Mouse (Mus musculus) erythroblast, embryonic 14.5 days (primary cell): ENCODE results near the gene Ifrd2.

ENCODE experiments used
- GATA1 ChIP-seq: IDR thresholded peaks from 2 replicates; pipeline ENCODE4 v1.6.1; 2012; ENCODE audit warnings: low read length, inconsistent platforms, mixed read lengths
- TAL1 ChIP-seq: IDR thresholded peaks from 3 replicates; pipeline ENCODE4 v1.6.1; 2012; ENCODE audit warnings: low read length, inconsistent platforms, mixed read lengths

GRCm38 (mm10) chr9:107544729-107545128, 42.7 kb upstream of the Ifrd2 start:
- no peak for TF ChIP-seq GATA1
- TF ChIP-seq TAL1 = no peak
